ENCODE assay signal across 10 mouse cellular contexts in the genomic region with DNA sequence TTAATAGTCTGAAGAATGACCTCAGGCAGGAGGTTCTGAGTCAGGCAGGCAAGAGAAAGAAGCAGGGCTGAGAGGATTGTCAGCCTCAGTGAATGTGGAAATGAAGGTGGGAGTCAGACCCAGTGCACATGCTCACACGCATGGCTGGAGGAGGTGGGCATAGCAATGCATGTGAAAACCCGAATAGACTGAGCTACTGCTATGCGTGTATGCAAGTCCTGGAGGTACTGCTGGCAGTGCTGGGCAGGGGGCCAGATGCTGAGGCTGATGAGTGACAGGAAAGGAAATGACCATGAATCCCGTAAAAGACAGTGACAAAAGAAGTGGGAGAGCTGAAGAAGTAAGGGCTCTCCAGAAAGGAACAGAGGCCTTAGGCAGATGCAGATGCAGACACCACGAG. TPM values are rescaled to one million over a fixed set of nuclear protein-coding genes. Genes with fewer than 3 reads are reported as not detected.
A peak's percentile ranks its signal among the peaks of the same experiment; 100 is the strongest.
DNase-seq lines count a peak whose midpoint lies in the region; ATAC-seq and TF ChIP-seq lines count a peak whose summit lies in the region.
"Had no signal": no experiment of that assay in that cellular context is flagged by ENCODE, and none has a peak within 500 bp of the region (broad histone marks: within the 10 kb centered on the region; RNA-seq: fewer than 3 reads in every experiment).

No protein-coding gene starts in this region.

- 34% methylated on average over 5 of the region's 5 CpGs for WGBS in hindbrain, postnatal 0 days
- WGBS in hindbrain, embryonic 14.5 days: 59% methylated on average over 5 of the region's 5 CpGs

- H3K27me3 ChIP-seq in hindbrain, postnatal 0 days (ENCODE audit: insufficient read depth, low read length): no peaks in the 10 kb centered on the region
- no peaks in the 10 kb centered on the region for H3K27me3 ChIP-seq in hindbrain, embryonic 14.5 days (ENCODE audit: control insufficient read depth, insufficient read depth, low read length)

- DNase-seq in adrenal gland, adult 2 months: peak; percentile 59
- DNase-seq in adrenal gland, adult 18-20 months (ENCODE audit: low spot score in 2 of 2): no peak
- no peak for DNase-seq in hindbrain, postnatal 0 days (ENCODE audit: low spot score)
- DNase-seq in hindbrain, embryonic 14.5 days (ENCODE audit: low spot score): no peak
- peak; percentile 30 to 39 for DNase-seq in right cerebral cortex, postnatal 10 days (ENCODE audit: low spot score in 2 of 2)
- DNase-seq in right cerebral cortex, adult 2 months (ENCODE audit: low spot score in 2 of 2): no peak
- peak; percentile 16 for DNase-seq in lung, postnatal 36 days
- DNase-seq in ovary, postnatal 36 days (ENCODE audit: low spot score): no peak
- DNase-seq: thymus, postnatal 14 days had no signal

- no peaks in the 10 kb centered on the region for H3K9me3 ChIP-seq in hindbrain, postnatal 0 days (ENCODE audit: low read length)
- no peaks in the 10 kb centered on the region for H3K9me3 ChIP-seq in hindbrain, embryonic 14.5 days (ENCODE audit: control insufficient read depth, low read length)
- H3K9me3 ChIP-seq: megakaryocyte, embryonic 14.5 days had no signal

- no peak overlapping the region for H3K4me2 ChIP-seq in hindbrain, postnatal 0 days (ENCODE audit: low read depth, low read length)
- no peak overlapping the region for H3K4me2 ChIP-seq in hindbrain, embryonic 14.5 days (replicated peaks)

- H3K4me3 ChIP-seq in hindbrain, postnatal 0 days (ENCODE audit: low read length): no peak overlapping the region
- H3K4me3 ChIP-seq in hindbrain, embryonic 14.5 days (replicated peaks; ENCODE audit: low read length): no peak overlapping the region
- H3K4me3 ChIP-seq: megakaryocyte, embryonic 14.5 days had no signal

- no peak overlapping the region for H3K9ac ChIP-seq in hindbrain, postnatal 0 days (replicated peaks; ENCODE audit: low read length)
- no peak overlapping the region for H3K9ac ChIP-seq in hindbrain, embryonic 14.5 days

- peak; percentile 50; the same call in 1 of the 2 replicates for ATAC-seq in hindbrain, postnatal 0 days
- no peak; the same call in 1 of the 2 replicates for ATAC-seq in hindbrain, embryonic 14.5 days (ENCODE audit: low FRiP score)

- H3K36me3 ChIP-seq in hindbrain, postnatal 0 days (ENCODE audit: insufficient read depth, low read length): no peaks in the 10 kb centered on the region
- no peaks in the 10 kb centered on the region for H3K36me3 ChIP-seq in hindbrain, embryonic 14.5 days (replicated peaks; ENCODE audit: control insufficient read depth, insufficient read depth)

- no peaks in the 10 kb centered on the region for H3K4me1 ChIP-seq in hindbrain, postnatal 0 days (ENCODE audit: insufficient read depth, low read length)
- 0 out of 2 replicates have a peak, but pooled peaks cover 10% of the 10 kb centered on the region for H3K4me1 ChIP-seq in hindbrain, embryonic 14.5 days (replicated peaks; ENCODE audit: control insufficient read depth, insufficient read depth, low read length)

- TF ChIP-seq CTCF in hindbrain, postnatal 0 days (IDR thresholded peaks at IDR 0.05; ENCODE audit: low read depth): no peak

- H3K27ac ChIP-seq in hindbrain, postnatal 0 days: no peak overlapping the region
- no peak overlapping the region for H3K27ac ChIP-seq in hindbrain, embryonic 14.5 days

RNA-seq across cellular contexts. Expression of a gene that starts 50.3 kb away (rescaled TPM):
- total RNA-seq in adrenal gland, adult 2 months (2021): not detected
- not detected in 2 replicates for polyA plus RNA-seq in adrenal gland, adult 2 months (2012; rRNA removed)
- not detected for total RNA-seq in adrenal gland, adult 18-20 months (2021)
- total RNA-seq in hindbrain, postnatal 0 days (2014; rRNA removed): 0.84 and 0.97 TPM in 2 replicates
- polyA plus RNA-seq in hindbrain, postnatal 0 days (2015; fragmentation: Nextera tagmentation; extraction: Ambion mirVana): 1.2 and 1.5 TPM in 2 replicates
- polyA plus RNA-seq in hindbrain, embryonic 14.5 days (2014; fragmentation: Nextera tagmentation; extraction: Ambion mirVana): 2.1 TPM in 2 replicates

Comparison
In these comparisons a context has a peak if more than half of its experiments do, and no peak if none do; other contexts are left out.
1. DNase-seq: peak in adrenal gland, adult 2 months (single experiment), right cerebral cortex, postnatal 10 days (2 of 2) and lung, postnatal 36 days (single experiment); none in adrenal gland, adult 18-20 months (0 of 2), hindbrain, postnatal 0 days (single experiment), hindbrain, embryonic 14.5 days (single experiment), right cerebral cortex, adult 2 months (0 of 2) and ovary, postnatal 36 days (single experiment).